Mouse (Mus musculus) heart, postnatal 0 days (tissue): ENCODE results near the gene Upp2. TPM values are rescaled to one million over a fixed set of nuclear protein-coding genes. Genes with fewer than 3 reads are reported as not detected.

Source experiments
- ATAC-seq: fragments of 200-750 bp; cut with Nextera tagmentation; 2 replicates; pipeline ENCODE4 v1.8.0; 2017; ENCODE audit warnings: low read depth, moderate number of reproducible peaks, moderate library complexity; ENCODE audit not compliant: insufficient read depth
- DNase-seq: peaks from one replicate; pipeline ENCODE4 v3.0.0-alpha.2; 2016; ENCODE audit warnings: low spot score
- H3K27ac ChIP-seq: fragments of 300-500 bp; sonication (generic); 2 replicates; pipeline ENCODE4 v1.5.1; 2014; ENCODE audit warnings: low read depth, mild to moderate bottlenecking
- H3K27me3 ChIP-seq: fragments of 300-500 bp; sonication (generic); 2 replicates; pipeline ENCODE4 v1.6.1; 2014; ENCODE audit warnings: low read length, mixed read lengths; ENCODE audit not compliant: control insufficient read depth, insufficient read depth
- H3K36me3 ChIP-seq: fragments of 300-500 bp; sonication (generic); replicated peaks from 2 replicates; pipeline ENCODE4 v1.6.1; 2014; ENCODE audit warnings: low read length, mixed read lengths; ENCODE audit not compliant: control insufficient read depth, insufficient read depth
- H3K4me1 ChIP-seq: fragments of 300-500 bp; sonication (generic); 2 replicates; pipeline ENCODE4 v1.6.1; 2014; ENCODE audit warnings: antibody characterized with exemption; ENCODE audit not compliant: control insufficient read depth, insufficient read depth
- H3K4me2 ChIP-seq: fragments of 300-500 bp; sonication (generic); 2 replicates; pipeline ENCODE4 v1.6.1; 2014; ENCODE audit warnings: low read depth, mild to moderate bottlenecking, low read length, moderate library complexity
- H3K4me3 ChIP-seq: fragments of 300-500 bp; sonication (generic); 2 replicates; pipeline ENCODE4 v1.5.1; 2014; ENCODE audit warnings: low read depth, low read length
- H3K9ac ChIP-seq: fragments of 300-500 bp; sonication (generic); replicated peaks from 2 replicates; pipeline ENCODE4 v1.6.1; 2014; ENCODE audit warnings: low read depth, low read length, mixed read lengths
- H3K9me3 ChIP-seq: fragments of 300-500 bp; sonication (generic); replicated peaks from 2 replicates; pipeline ENCODE4 v1.6.1; 2016; ENCODE audit warnings: low read length; ENCODE audit not compliant: control insufficient read depth
- CTCF ChIP-seq: IDR thresholded peaks from 2 replicates; pipeline ENCODE4 v1.5.1; 2016; ENCODE audit warnings: antibody characterized with exemption, control low read depth, low read depth
- EP300 ChIP-seq: IDR thresholded peaks from 2 replicates; pipeline ENCODE4 v1.6.1; 2016; ENCODE audit warnings: antibody characterized with exemption, low read depth
- WGBS: fragments of 180-500 bp; shearing (Covaris S2); extraction: QIAGEN DNeasy Blood & Tissue Kit; methylation state at CpG from one replicate; pipeline ENCODE4 v1.1.7; 2014; 5-methylcytosine and 5-hydroxymethylcytosine counted together
- polyA plus RNA-seq: library from polyadenylated mRNA; unstranded; fragments of >200 nt; fragmentation: Nextera tagmentation; extraction: Ambion mirVana; gene quantifications from 2 replicates; pipeline ENCODE4 v1.2.1, GENCODE M21; 2015
- total RNA-seq: library from RNA; depleted of rRNA; stranded (reverse); fragments of >200 nt; gene quantifications from 2 replicates; pipeline ENCODE4 v1.2.3, GENCODE M21; 2014; ENCODE audit warnings: low replicate concordance

Gene Upp2
- total and polyA plus RNA-seq, 2 experiments from 2014 or later, result 0.92 to 4.3 TPM

DNA sequence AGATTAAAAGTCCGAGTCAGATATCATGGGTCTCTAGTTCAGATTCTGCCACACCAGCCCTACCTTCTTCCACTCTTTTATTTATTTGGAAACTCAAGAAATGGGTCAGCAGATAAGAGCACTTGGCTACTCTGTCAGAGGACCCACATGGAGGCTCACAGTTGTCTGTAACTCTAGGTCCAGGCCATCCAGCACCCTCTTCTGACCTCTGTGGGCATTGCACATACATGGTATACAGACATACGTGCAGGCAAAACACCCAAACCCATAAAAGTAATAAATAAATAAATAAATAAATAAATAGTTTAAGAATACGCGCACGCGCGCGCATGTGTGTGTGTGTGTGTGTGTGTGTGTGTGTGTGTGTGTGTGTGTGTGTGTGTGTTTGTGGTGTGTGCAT is 47.8 kb downstream of the Upp2 start:
- no peak overlapping the region for H3K27ac ChIP-seq
- H3K4me3 ChIP-seq, result no peak overlapping the region
- H3K36me3 ChIP-seq, result no peaks in the 10 kb centered on the region
- no peak overlapping the region for H3K9ac ChIP-seq
- no peak overlapping the region for H3K4me2 ChIP-seq
- TF ChIP-seq EP300 (no peak), CTCF (no peak)
- 94% methylated on average over 8 of the region's 8 CpGs for WGBS
- DNase-seq (no peak), ATAC-seq (no peak)
- H3K9me3 ChIP-seq, result no peaks in the 10 kb centered on the region
- no peaks in the 10 kb centered on the region for H3K4me1 ChIP-seq
- H3K27me3 ChIP-seq, result no peaks in the 10 kb centered on the region

DNA sequence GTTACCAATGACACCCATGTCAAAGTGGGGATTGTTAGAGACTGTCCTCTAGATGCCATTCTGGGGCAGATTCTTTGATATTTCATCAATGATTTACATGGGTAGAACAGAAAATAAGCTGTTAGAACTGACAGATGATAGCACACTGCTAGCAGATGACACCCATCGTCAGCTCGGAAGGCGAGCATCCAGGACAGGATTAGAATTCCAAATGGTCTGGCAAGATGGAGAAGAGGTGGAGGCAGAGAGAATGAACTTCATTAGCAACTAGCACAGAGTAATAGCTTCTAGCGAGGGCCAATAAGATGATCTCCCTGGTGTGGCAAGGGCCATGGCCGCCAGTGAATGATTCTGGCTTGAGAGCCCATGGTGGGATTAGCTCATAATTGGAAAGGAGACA is 48.7 kb downstream of the Upp2 start:
- ATAC-seq, result no peak
- no peak overlapping the region for H3K27ac ChIP-seq
- H3K4me3 ChIP-seq, result no peak overlapping the region
- H3K9ac ChIP-seq, result no peak overlapping the region
- TF ChIP-seq CTCF (no peak), EP300 (no peak)
- WGBS, result 87% methylated on average over 5 of the region's 5 CpGs
- H3K27me3 ChIP-seq, result no peaks in the 10 kb centered on the region
- H3K4me2 ChIP-seq, result no peak overlapping the region
- no peaks in the 10 kb centered on the region for H3K9me3 ChIP-seq
- no peaks in the 10 kb centered on the region for H3K36me3 ChIP-seq
- no peaks in the 10 kb centered on the region for H3K4me1 ChIP-seq
- no peak for DNase-seq

DNA sequence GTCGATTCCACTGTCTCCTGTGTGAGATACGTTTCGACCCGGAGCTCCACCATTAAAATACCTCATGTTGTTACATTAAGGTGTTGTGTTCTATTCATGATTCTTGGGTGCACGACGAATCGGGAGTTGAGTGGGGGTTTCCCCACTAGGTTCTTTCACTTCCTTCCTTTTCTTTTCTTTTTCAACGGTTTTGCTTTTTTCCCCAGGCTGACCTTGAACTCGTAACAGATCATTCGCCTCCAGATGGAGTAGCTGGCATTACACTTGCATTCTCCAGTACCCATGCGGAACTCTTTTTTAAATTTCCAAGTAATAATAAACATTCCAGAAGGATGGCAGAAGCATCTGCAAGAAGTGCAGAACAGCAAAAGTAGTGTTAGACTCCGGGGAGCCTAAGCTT is 58.1 kb downstream of the Upp2 start:
- DNase-seq (no peak), ATAC-seq (no peak)
- Histone ChIP-seq H3K4me3 (no peak overlapping the region), H3K27me3 (no peaks in the 10 kb centered on the region), H3K27ac (no peak overlapping the region), H3K4me2 (no peak overlapping the region), H3K36me3 (no peaks in the 10 kb centered on the region), H3K4me1 (no peaks in the 10 kb centered on the region), H3K9ac (no peak overlapping the region), H3K9me3 (no peaks in the 10 kb centered on the region)
- TF ChIP-seq CTCF, result no peak
- no peak for TF ChIP-seq EP300
- 83% methylated on average over 12 of the region's 12 CpGs for WGBS

DNA sequence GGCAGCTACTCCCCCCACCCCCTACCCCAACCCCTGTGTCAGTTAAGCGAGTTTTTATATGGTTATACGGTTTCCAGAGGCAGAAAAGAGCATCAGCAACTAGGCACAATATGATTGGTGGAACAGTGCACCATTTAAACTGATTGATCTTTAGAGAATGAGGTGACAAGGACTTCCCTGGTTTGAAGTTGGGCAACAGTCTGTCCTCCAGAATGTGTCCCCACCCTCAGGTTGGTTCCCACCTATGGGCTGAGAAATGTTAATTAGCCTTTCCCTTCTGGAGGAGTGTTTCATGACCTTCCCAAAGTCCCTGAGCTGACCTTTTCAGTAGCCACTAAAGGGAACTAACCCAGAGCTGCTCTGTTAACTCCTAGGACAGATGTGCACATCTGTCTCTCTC is 58.6 kb downstream of the Upp2 start:
- 62% methylated on average over 2 of the region's 2 CpGs for WGBS
- no peak for ATAC-seq

DNA sequence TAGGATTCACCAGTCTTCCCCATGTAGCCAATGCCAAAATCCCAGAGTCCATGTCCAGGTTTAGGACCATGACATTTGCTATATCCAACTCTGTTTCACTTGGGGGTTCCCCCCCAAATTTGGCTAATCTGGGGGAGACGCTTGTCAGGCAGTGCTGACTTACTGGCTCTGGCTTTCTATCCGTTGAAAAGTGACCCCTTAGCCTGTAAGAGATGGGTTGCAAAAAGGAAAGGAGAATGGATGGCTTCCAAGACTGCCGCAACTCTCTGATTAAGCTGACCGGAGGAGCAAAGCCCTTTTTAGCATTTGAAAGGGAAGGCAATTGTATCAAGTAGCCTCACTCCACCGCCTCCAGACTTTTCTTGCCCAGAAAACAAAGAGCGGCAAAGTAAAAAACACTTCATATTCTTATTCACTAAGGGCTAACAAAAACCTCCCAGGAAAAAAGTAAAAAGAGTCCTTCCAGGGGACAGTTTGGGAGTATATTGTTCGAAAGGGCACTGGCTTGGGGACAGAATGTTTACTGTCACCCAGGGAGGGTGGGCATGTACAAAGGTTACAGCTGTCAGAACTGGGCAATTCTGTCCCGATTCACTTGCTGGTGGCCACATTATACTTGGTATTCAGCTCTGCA is 59.2 kb downstream of the Upp2 start:
- Histone ChIP-seq H3K27me3 (no peaks in the 10 kb centered on the region), H3K4me3 (no peak overlapping the region)
- TF ChIP-seq EP300, result no peak
- TF ChIP-seq CTCF, result no peak

More for the DNA sequence above, 58.6 kb downstream of the Upp2 start:
- no peak overlapping the region for H3K9ac ChIP-seq
- H3K9me3 ChIP-seq, result no peaks in the 10 kb centered on the region
- no peak overlapping the region for H3K4me3 ChIP-seq
- H3K4me2 ChIP-seq, result no peak overlapping the region
- TF ChIP-seq EP300 (no peak), CTCF (no peak)
- no peaks in the 10 kb centered on the region for H3K36me3 ChIP-seq
- no peak for DNase-seq
- H3K27me3 ChIP-seq, result no peaks in the 10 kb centered on the region
- no peak overlapping the region for H3K27ac ChIP-seq
- H3K4me1 ChIP-seq, result no peaks in the 10 kb centered on the region

DNA sequence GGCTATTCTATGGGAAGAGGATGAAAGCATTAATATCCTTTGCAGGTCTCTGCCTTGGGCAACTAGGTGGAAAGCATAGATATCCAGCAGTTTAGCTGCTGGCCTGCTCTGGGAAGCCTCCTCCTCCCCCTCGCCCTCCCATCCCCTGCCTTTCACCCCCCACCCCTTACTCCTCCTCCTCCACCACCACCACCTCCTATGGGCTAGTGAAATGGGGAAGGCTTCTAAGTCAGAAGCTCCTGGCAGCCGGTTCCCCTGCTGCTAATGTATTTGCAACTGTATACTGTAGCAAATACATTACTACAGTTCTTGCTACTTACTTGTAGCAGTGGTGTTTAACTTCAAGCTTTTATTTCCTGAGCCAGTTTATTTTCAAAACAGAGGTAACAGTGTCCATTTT is 60.9 kb downstream of the Upp2 start:
- Histone ChIP-seq H3K4me3 (no peak overlapping the region), H3K4me1 (no peaks in the 10 kb centered on the region), H3K27ac (no peak overlapping the region), H3K9ac (no peak overlapping the region), H3K9me3 (no peaks in the 10 kb centered on the region), H3K4me2 (no peak overlapping the region), H3K36me3 (no peaks in the 10 kb centered on the region), H3K27me3 (no peaks in the 10 kb centered on the region)
- no peak for TF ChIP-seq CTCF
- no peak for TF ChIP-seq EP300
- WGBS, result 58% methylated on average over 2 of the region's 2 CpGs
- ATAC-seq, result no peak
- no peak for DNase-seq

More for the DNA sequence above, 59.2 kb downstream of the Upp2 start:
- WGBS, result 42% methylated on average over 8 of the region's 8 CpGs
- H3K4me2 ChIP-seq, result no peak overlapping the region
- ATAC-seq (no peak), DNase-seq (no peak)
- H3K9me3 ChIP-seq, result no peaks in the 10 kb centered on the region
- no peaks in the 10 kb centered on the region for H3K36me3 ChIP-seq
- no peak overlapping the region for H3K27ac ChIP-seq
- no peaks in the 10 kb centered on the region for H3K4me1 ChIP-seq
- H3K9ac ChIP-seq, result no peak overlapping the region
